Mouse (Mus musculus) ES-Bruce4 (cell line): ENCODE data around the gene Traf7.

Experiments
- CTCF ChIP-seq: IDR thresholded peaks from one replicate; pipeline ENCODE4 v1.8.1; 2011; ENCODE audit warnings: low read depth, low read length
- EP300 ChIP-seq: IDR thresholded peaks from 2 replicates; pipeline ENCODE4 v1.6.1; 2011; ENCODE audit warnings: low read depth, low read length; ENCODE audit not compliant: insufficient read depth
- POLR2A ChIP-seq: IDR thresholded peaks from one replicate; pipeline ENCODE4 v1.8.1; 2011; ENCODE audit warnings: low read length; ENCODE audit not compliant: insufficient read depth

GRCm38 (mm10) chr17:24528560-24528918 is 801 bp upstream of the Traf7 start:
- TF ChIP-seq CTCF: no peak
- no peak for TF ChIP-seq POLR2A
- TF ChIP-seq EP300: no peak
